Mouse (Mus musculus): ENCODE measurements around the gene Lgals2.
A peak's percentile ranks its signal among the peaks of the same experiment; 100 is the strongest.

DNA sequence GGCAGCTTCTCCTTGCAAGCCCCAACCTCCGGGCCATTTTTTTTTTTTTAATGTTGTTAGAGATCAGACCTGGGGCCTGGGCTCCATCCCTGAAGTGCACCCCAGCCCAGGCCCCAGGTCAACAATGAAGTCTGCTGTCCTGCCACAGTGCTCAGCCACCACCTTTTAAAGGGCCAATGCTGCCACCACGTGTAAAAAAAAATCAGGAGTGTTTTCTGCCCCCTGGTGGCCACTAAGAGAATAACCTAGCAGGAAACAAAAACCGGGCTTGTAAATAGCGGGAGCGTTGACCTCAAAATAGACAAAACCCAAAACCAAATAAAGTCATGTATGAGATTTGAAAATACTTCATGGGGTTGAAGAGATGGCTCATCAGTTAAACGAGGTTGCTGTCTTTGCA lies 14.4 kb upstream of the Lgals2 start:
- TF ChIP-seq CTCF (IDR thresholded peaks at IDR 0.05; ENCODE audit: insufficient read depth, low read length) (peak; percentile 44), POLR2A (IDR thresholded peaks at IDR 0.05; ENCODE audit: borderline replicate concordance, extremely low read depth, low read depth, low read length) (no peak)

Measured in lung, adult 2 months (tissue).